Mouse (Mus musculus) intestine, embryonic 16.5 days (tissue): ENCODE measurements around the gene Pakap. TPM values are rescaled to one million over a fixed set of nuclear protein-coding genes. Genes with fewer than 3 reads are reported as not detected.
A peak's percentile ranks its signal among the peaks of the same experiment; 100 is the strongest.

Experiments used
- ATAC-seq: fragments of 200-750 bp; cut with Nextera tagmentation; 2 replicates; pipeline ENCODE4 v1.8.0; 2017; ENCODE audit warnings: moderate TSS enrichment, moderate library complexity
- H3K27ac ChIP-seq: fragments of 300-500 bp; sonication (generic); 2 replicates; pipeline ENCODE4 v1.5.1; 2014; ENCODE audit warnings: mild to moderate bottlenecking, low read length
- H3K27me3 ChIP-seq: fragments of 300-500 bp; sonication (generic); replicated peaks from 2 replicates; pipeline ENCODE4 v1.6.1; 2014; ENCODE audit warnings: low read length, control low read depth, mixed read lengths; ENCODE audit not compliant: control insufficient read depth, insufficient read depth
- H3K36me3 ChIP-seq: fragments of 300-500 bp; sonication (generic); 2 replicates; pipeline ENCODE4 v1.6.1; 2014; ENCODE audit warnings: low read length, control low read depth; ENCODE audit not compliant: control insufficient read depth, insufficient read depth
- H3K4me1 ChIP-seq: fragments of 300-500 bp; sonication (generic); 2 replicates; pipeline ENCODE4 v1.6.1; 2014; ENCODE audit warnings: low read length, control low read depth, mixed read lengths; ENCODE audit not compliant: control insufficient read depth, insufficient read depth
- H3K4me2 ChIP-seq: fragments of 300-500 bp; sonication (generic); 2 replicates; pipeline ENCODE4 v1.6.1; 2014; ENCODE audit warnings: low read depth, low read length, control low read depth
- H3K4me3 ChIP-seq: fragments of 300-500 bp; sonication (generic); 2 replicates; pipeline ENCODE4 v1.5.1; 2014; ENCODE audit warnings: mild to moderate bottlenecking, low read length
- H3K9ac ChIP-seq: fragments of 300-500 bp; sonication (generic); 2 replicates; pipeline ENCODE4 v1.6.1; 2014; ENCODE audit warnings: low read depth, low read length
- H3K9me3 ChIP-seq: fragments of 300-500 bp; sonication (generic); 2 replicates; pipeline ENCODE4 v1.6.1; 2016; ENCODE audit warnings: low read length, control low read depth; ENCODE audit not compliant: control insufficient read depth
- WGBS: fragments of 180-500 bp; shearing (Covaris S2); extraction: QIAGEN DNeasy Blood & Tissue Kit; methylation state at CpG from one replicate; pipeline ENCODE4 v1.1.7; 2014; 5-methylcytosine and 5-hydroxymethylcytosine counted together
- polyA plus RNA-seq: library from polyadenylated mRNA; unstranded; fragments of >200 nt; fragmentation: Nextera tagmentation; extraction: Ambion mirVana; gene quantifications from 2 replicates; pipeline ENCODE4 v1.2.1, GENCODE M21; 2015

Gene Pakap
- polyA plus RNA-seq, 1 experiment from 2014 or later = 22.0 TPM

GRCm38 (mm10) chr4:57607247-57607942 is 39.4 kb downstream of the Pakap start:
- no peaks in the 10 kb centered on the region for H3K9me3 ChIP-seq
- no peaks in the 10 kb centered on the region for H3K36me3 ChIP-seq
- peaks cover 8% of the 10 kb centered on the region; the same call in 1 of the 2 replicates for H3K4me1 ChIP-seq
- 36% methylated on average over 22 of the region's 22 CpGs for WGBS
- ATAC-seq = peak; percentile 77; the same call in 1 of the 2 replicates
- peak overlapping the region; percentile 24; the same call in 1 of the 2 replicates for H3K4me2 ChIP-seq
- H3K27me3 ChIP-seq = no peaks in the 10 kb centered on the region
- H3K4me3 ChIP-seq = peak overlapping the region; percentile 3; the same call in 1 of the 2 replicates
- H3K9ac ChIP-seq = no peak overlapping the region
- H3K27ac ChIP-seq = peak overlapping the region; percentile 40; the same call in 1 of the 2 replicates

GRCm38 (mm10) chr4:57611303-57612077 is 43.5 kb downstream of the Pakap start:
- Histone ChIP-seq H3K36me3 (no peaks in the 10 kb centered on the region), H3K27me3 (no peaks in the 10 kb centered on the region), H3K9ac (0 out of 2 replicates have a peak overlapping the region, but pooled peaks have one; percentile 27), H3K27ac (peak overlapping the region; percentile 63), H3K4me3 (no peak overlapping the region), H3K4me2 (peak overlapping the region; percentile 20; the same call in 1 of the 2 replicates), H3K9me3 (no peaks in the 10 kb centered on the region), H3K4me1 (peaks cover 8% of the 10 kb centered on the region; the same call in 1 of the 2 replicates)
- ATAC-seq = peak; percentile 44; the same call in 1 of the 2 replicates
- WGBS = 45% methylated on average over 17 of the region's 17 CpGs

GRCm38 (mm10) chr4:57612716-57613115 is 44.7 kb downstream of the Pakap start:
- H3K4me1 ChIP-seq = peaks cover 8% of the 10 kb centered on the region; the same call in 1 of the 2 replicates
- H3K27ac ChIP-seq = no peak overlapping the region
- no peaks in the 10 kb centered on the region for H3K9me3 ChIP-seq
- no peak overlapping the region for H3K9ac ChIP-seq
- H3K4me2 ChIP-seq = no peak overlapping the region
- H3K27me3 ChIP-seq = no peaks in the 10 kb centered on the region
- WGBS = 84% methylated on average over 5 of the region's 5 CpGs
- H3K36me3 ChIP-seq = no peaks in the 10 kb centered on the region
- no peak overlapping the region for H3K4me3 ChIP-seq
- no peak for ATAC-seq

- H3K27ac ChIP-seq = no peak overlapping the region
- H3K27me3 ChIP-seq = no peaks in the 10 kb centered on the region
- H3K36me3 ChIP-seq = no peaks in the 10 kb centered on the region
- H3K9me3 ChIP-seq = no peaks in the 10 kb centered on the region
- H3K4me3 ChIP-seq = no peak overlapping the region
- 93% methylated on average over 4 of the region's 4 CpGs for WGBS
- H3K9ac ChIP-seq = no peak overlapping the region
- ATAC-seq = no peak
- peaks cover 8% of the 10 kb centered on the region; the same call in 1 of the 2 replicates for H3K4me1 ChIP-seq
- H3K4me2 ChIP-seq = no peak overlapping the region
These were observed 46.7 kb downstream of the Pakap start for GRCm38 (mm10) chr4:57614686-57615085.

GRCm38 (mm10) chr4:57618743-57619142 is 50.8 kb downstream of the Pakap start:
- ATAC-seq = no peak
- H3K4me2 ChIP-seq = no peak overlapping the region
- H3K36me3 ChIP-seq = no peaks in the 10 kb centered on the region
- H3K9me3 ChIP-seq = no peaks in the 10 kb centered on the region
- WGBS = 91% methylated on average over 6 of the region's 6 CpGs
- H3K4me3 ChIP-seq = no peak overlapping the region
- no peaks in the 10 kb centered on the region for H3K4me1 ChIP-seq
- H3K27me3 ChIP-seq = no peaks in the 10 kb centered on the region
- H3K9ac ChIP-seq = no peak overlapping the region
- no peak overlapping the region for H3K27ac ChIP-seq

GRCm38 (mm10) chr4:57622816-57623215 is 54.8 kb downstream of the Pakap start:
- ATAC-seq = no peak
- Histone ChIP-seq H3K9ac (no peak overlapping the region), H3K4me1 (no peaks in the 10 kb centered on the region), H3K27ac (no peak overlapping the region), H3K9me3 (no peaks in the 10 kb centered on the region), H3K27me3 (no peaks in the 10 kb centered on the region), H3K4me3 (no peak overlapping the region), H3K36me3 (no peaks in the 10 kb centered on the region), H3K4me2 (no peak overlapping the region)
- 64% methylated on average over 7 of the region's 7 CpGs for WGBS

GRCm38 (mm10) chr4:57624819-57625218 is 56.8 kb downstream of the Pakap start:
- Histone ChIP-seq H3K4me1 (no peaks in the 10 kb centered on the region), H3K9me3 (no peaks in the 10 kb centered on the region), H3K9ac (no peak overlapping the region), H3K27ac (no peak overlapping the region), H3K27me3 (no peaks in the 10 kb centered on the region), H3K36me3 (no peaks in the 10 kb centered on the region), H3K4me2 (no peak overlapping the region), H3K4me3 (no peak overlapping the region)
- ATAC-seq = no peak
- 91% methylated on average over 2 of the region's 2 CpGs for WGBS

GRCm38 (mm10) chr4:57625306-57625705 is 57.3 kb downstream of the Pakap start:
- H3K4me2 ChIP-seq = no peak overlapping the region
- WGBS = 79% methylated on average over 1 of the region's 1 CpGs
- no peak for ATAC-seq

GRCm38 (mm10) chr4:57625756-57626155 is 57.8 kb downstream of the Pakap start:
- 86% methylated on average over 1 of the region's 1 CpGs for WGBS
- Histone ChIP-seq H3K27me3 (no peaks in the 10 kb centered on the region), H3K4me3 (no peak overlapping the region), H3K9me3 (no peaks in the 10 kb centered on the region), H3K36me3 (no peaks in the 10 kb centered on the region), H3K9ac (no peak overlapping the region), H3K4me1 (no peaks in the 10 kb centered on the region), H3K4me2 (no peak overlapping the region), H3K27ac (no peak overlapping the region)
- no peak for ATAC-seq

More at GRCm38 (mm10) chr4:57625306-57625705, 57.3 kb downstream of the Pakap start:
- Histone ChIP-seq H3K27ac (no peak overlapping the region), H3K4me1 (no peaks in the 10 kb centered on the region), H3K36me3 (no peaks in the 10 kb centered on the region), H3K9me3 (no peaks in the 10 kb centered on the region), H3K27me3 (no peaks in the 10 kb centered on the region), H3K4me3 (no peak overlapping the region), H3K9ac (no peak overlapping the region)
